Mouse (Mus musculus) myocyte (in vitro differentiated cells): ENCODE results near the gene Zdhhc15.

ENCODE experiments used
- E2F4 ChIP-seq: IDR thresholded peaks from one replicate; pipeline ENCODE4 v1.6.1; 2011; ENCODE audit warnings: mild to moderate bottlenecking, control low read depth, moderate library complexity; ENCODE audit not compliant: insufficient read depth
- MYOD1 ChIP-seq, 3 experiments: IDR thresholded peaks; one replicate each; pipeline ENCODE4 v1.6.1; 2011; ENCODE audit warnings: control low read depth in 2 of 3, low read depth in 2 of 3, mild to moderate bottlenecking in 2 of 3, moderate library complexity in 1 of 3; ENCODE audit not compliant: insufficient read length in 2 of 3, control insufficient read depth in 1 of 3
- POLR2A ChIP-seq: IDR thresholded peaks from one replicate; pipeline ENCODE4 v1.6.1; 2011; ENCODE audit warnings: low read depth, mild to moderate bottlenecking, control low read depth, moderate library complexity; ENCODE audit not compliant: insufficient read length
- POLR2AphosphoS2 ChIP-seq: IDR thresholded peaks from one replicate; pipeline ENCODE4 v1.6.1; 2011; ENCODE audit warnings: low read depth, control low read depth; ENCODE audit not compliant: insufficient read length
- TCF12 ChIP-seq: IDR thresholded peaks from one replicate; pipeline ENCODE4 v1.6.1; 2011; ENCODE audit warnings: mild to moderate bottlenecking, control low read depth; ENCODE audit not compliant: poor library complexity, insufficient read depth, severe bottlenecking
- USF1 ChIP-seq: IDR thresholded peaks from one replicate; pipeline ENCODE4 v1.6.1; 2011; ENCODE audit warnings: low read depth, mild to moderate bottlenecking, control low read depth, moderate library complexity

GRCm38 (mm10) chrX:104488870-104489467 lies 181.9 kb downstream of the Zdhhc15 start:
- no peak for TF ChIP-seq POLR2A
- no peak for TF ChIP-seq E2F4
- no peak for TF ChIP-seq MYOD1 (IDR thresholded peaks at IDR 0.05; ENCODE audit: control insufficient read depth in 1 of 3, insufficient read length in 2 of 3, low read depth in 2 of 3)
- no peak for TF ChIP-seq USF1
- TF ChIP-seq TCF12 = no peak
- no peak for TF ChIP-seq POLR2AphosphoS2
